In genomic region chr19:21473345-21473744, GRCm38 (mm10) we compare ENCODE assay signal across 8 mouse cellular contexts. TPM values are rescaled to one million over a fixed set of nuclear protein-coding genes. Genes with fewer than 3 reads are reported as not detected.
DNase-seq lines count a peak whose midpoint lies in the region; ATAC-seq and TF ChIP-seq lines count a peak whose summit lies in the region.

TSS of gene Gda (minus strand) at chr19:21473445.

- H3K36me3 ChIP-seq in E14TG2a.4 (ENCODE audit: insufficient read depth, low read length) = no peaks in the 10 kb centered on the region
- no peaks in the 10 kb centered on the region for H3K36me3 ChIP-seq in heart, embryonic 10.5 days

- DNase-seq in adrenal gland, adult 18-20 months (ENCODE audit: low spot score in 2 of 2) = no peak
- no peak for DNase-seq in adrenal gland, postnatal 4 days (ENCODE audit: low spot score in 2 of 2)
- no peak for DNase-seq in heart, embryonic 10.5 days (ENCODE audit: low spot score)
- no peak for DNase-seq in left cerebral cortex, postnatal 10 days (ENCODE audit: extremely low spot score in 1 of 2, low spot score in 2 of 2)
- no peak for DNase-seq in cerebellum, adult 8-10 months
- no peak for DNase-seq in natural killer cell, adult 2 months (ENCODE audit: low spot score in 2 of 2)

- intact Hi-C loops in left cerebral cortex, postnatal 10 days (cut with DNase I) = loop anchor here (5.0 kb wide), 1 partner anchor 101 kb away; no protein-coding TSS in a partner anchor

- ATAC-seq in monocyte, adult 5-6 weeks (replicated peaks; ENCODE audit: insufficient number of reproducible peaks, low FRiP score, low TSS enrichment, poor library complexity, severe bottlenecking) = no peak

- peaks cover 36% of the 10 kb centered on the region for H3K27me3 ChIP-seq in E14TG2a.4 (ENCODE audit: insufficient read depth, low read length)
- H3K27me3 ChIP-seq in heart, embryonic 10.5 days (ENCODE audit: insufficient read depth, poor library complexity, severe bottlenecking) = peaks cover 37% of the 10 kb centered on the region

- WGBS in heart, embryonic 10.5 days = 67% methylated on average over 2 of the region's 2 CpGs

- H3K4me3 ChIP-seq in E14TG2a.4 (replicated peaks; ENCODE audit: low read length) = peak within 1 kb of the TSS; percentile 85
- peak within 1 kb of the TSS; percentile 67 for H3K4me3 ChIP-seq in heart, embryonic 10.5 days

- H3K27ac ChIP-seq in heart, embryonic 10.5 days = no peak within 1 kb of the TSS

- peaks cover 12% of the 10 kb centered on the region for H3K9me3 ChIP-seq in E14TG2a.4 (ENCODE audit: low read length)
- H3K9me3 ChIP-seq in heart, embryonic 10.5 days = no peaks in the 10 kb centered on the region

- H3K4me1 ChIP-seq in E14TG2a.4 (replicated peaks; ENCODE audit: low read depth, low read length) = peaks cover 5% of the 10 kb centered on the region; the same call in 1 of the 2 replicates
- H3K4me1 ChIP-seq in heart, embryonic 10.5 days = no peaks in the 10 kb centered on the region; the same call in 1 of the 2 replicates

- TF ChIP-seq CTCF in E14TG2a.4 (conservative IDR thresholded peaks at IDR 0.05; ENCODE audit: low read length) = no peak

RNA-seq across cellular contexts. Expression of gene Gda, which starts in this region (rescaled TPM):
- total RNA-seq in adrenal gland, adult 18-20 months (2021) = 10 to 100 TPM; 11.0 to 13.1 TPM
- 1 to 10 TPM; 4.6 to 6.1 TPM for total RNA-seq in adrenal gland, postnatal 4 days (2021)
- 0.16 TPM in 1 of 2 replicates, not detected in the other for polyA plus RNA-seq in heart, embryonic 10.5 days (2016; fragmentation: Nextera tagmentation; extraction: Ambion mirVana)
- total RNA-seq in left cerebral cortex, postnatal 10 days (2021) = 100 to 1,000 TPM; 250 to 256 TPM
- total RNA-seq in monocyte, adult 5-6 weeks (2017) = 131 to 211 TPM (median 188 TPM) in 3 replicates
